Mouse (Mus musculus) CH12.LX (cell line): ENCODE data around the gene Olfr190.

Source experiments
- CTCF ChIP-seq, 2 experiments: IDR thresholded peaks in 1 of 2; conservative IDR thresholded peaks in 1 of 2; 2 replicates each; pipeline ENCODE4 v1.5.1; 2011 to 2012; ENCODE audit warnings: low read depth in 2 of 2, low read length in 2 of 2, improper control_type of control experiment in 1 of 2, inconsistent platforms in 1 of 2, mild to moderate bottlenecking in 1 of 2, moderate library complexity in 1 of 2
- ETS1 ChIP-seq: conservative IDR thresholded peaks from 2 replicates; pipeline ENCODE4 v1.6.1; 2012; ENCODE audit warnings: low read depth, mild to moderate bottlenecking, inconsistent platforms, low read length, improper control_type of control experiment, moderate library complexity
- GABPA ChIP-seq: IDR thresholded peaks from 2 replicates; pipeline ENCODE4 v1.6.1; 2012; ENCODE audit warnings: low read depth, low read length, improper control_type of control experiment, inconsistent platforms; ENCODE audit not compliant: insufficient replicate concordance
- JUND ChIP-seq: conservative IDR thresholded peaks from 2 replicates; pipeline ENCODE4 v1.6.1; 2011; ENCODE audit warnings: low read depth, low read length, improper control_type of control experiment
- POLR2A ChIP-seq: IDR thresholded peaks from 2 replicates; pipeline ENCODE4 v1.6.1; 2011; ENCODE audit warnings: low read depth, mild to moderate bottlenecking, improper control_type of control experiment, low read length
- RAD21 ChIP-seq: IDR thresholded peaks from 2 replicates; pipeline ENCODE4 v1.6.1; 2011; ENCODE audit warnings: low read depth, mild to moderate bottlenecking, low read length, improper control_type of control experiment, moderate library complexity
- SIN3A ChIP-seq: IDR thresholded peaks from 2 replicates; pipeline ENCODE4 v1.6.1; 2012; ENCODE audit warnings: low read length, improper control_type of control experiment, inconsistent platforms
- SMC3 ChIP-seq: IDR thresholded peaks from 2 replicates; pipeline ENCODE4 v1.6.1; 2011; ENCODE audit warnings: low read depth, low read length, improper control_type of control experiment
- TBP ChIP-seq: conservative IDR thresholded peaks from 2 replicates; pipeline ENCODE4 v1.6.1; 2011; ENCODE audit warnings: low read depth, low read length, improper control_type of control experiment
- ZC3H11A ChIP-seq: IDR thresholded peaks from 2 replicates; pipeline ENCODE4 v1.6.1; 2012; ENCODE audit warnings: low read depth, mild to moderate bottlenecking, inconsistent platforms, low read length, improper control_type of control experiment
- ZKSCAN1 ChIP-seq: IDR thresholded peaks from 2 replicates; pipeline ENCODE4 v1.6.1; 2012; ENCODE audit warnings: low read depth, inconsistent platforms, low read length, improper control_type of control experiment, borderline replicate concordance

GRCm38 (mm10) chr16:59120969-59121368 is 43.2 kb upstream of the Olfr190 start, which contains the start of gene Olfr194:
- TF ChIP-seq CTCF (conservative IDR thresholded peaks at IDR 0.05 in 1 of 2, IDR thresholded peaks at IDR 0.05 in 1 of 2; ENCODE audit: low read depth in 2 of 2, low read length in 2 of 2) (no peak), JUND (no peak), POLR2A (no peak), ZC3H11A (no peak), ZKSCAN1 (no peak), GABPA (no peak), SIN3A (no peak), ETS1 (no peak), TBP (no peak), RAD21 (no peak), SMC3 (no peak)
